Mouse (Mus musculus): ENCODE data around the gene Gm5458. TPM values are rescaled to one million over a fixed set of nuclear protein-coding genes. Genes with fewer than 3 reads are reported as not detected.
"Not testable (repeated sequence)": the region's sequence is repeated elsewhere in the genome, so short reads cannot be mapped to it uniquely, and the experiment has no call there.

Gene Gm5458
- total RNA-seq (2014; rRNA removed) (not detected in 2 replicates), polyA plus RNA-seq (2012; rRNA removed) (not detected in 2 replicates)

DNA sequence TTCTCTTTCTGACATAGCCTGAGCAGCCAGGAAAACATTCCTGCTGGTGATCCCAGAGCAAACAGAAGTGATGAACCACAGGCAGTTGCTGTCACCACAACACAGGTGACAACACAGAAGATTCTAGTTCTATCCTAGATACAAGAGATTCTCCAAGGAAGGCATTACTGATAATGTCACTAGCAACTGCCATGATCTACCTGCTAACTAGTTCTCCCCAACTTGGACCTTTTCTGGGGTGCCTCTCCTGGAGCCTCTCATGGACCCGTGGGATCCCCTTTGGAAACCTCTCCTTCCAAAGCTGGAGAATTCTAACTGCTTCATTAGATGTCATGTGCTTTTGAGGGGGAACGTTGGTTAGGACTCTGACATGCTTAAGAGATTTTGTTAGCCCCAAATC is at the start of gene Gm5458:
Gm5458 (minus strand) TSS at position 101 of the 400 bp plus-strand sequence.
- H3K79me2 ChIP-seq (ENCODE audit: control insufficient read depth, insufficient read depth, low read length); DNase-seq (ENCODE audit: extremely low read depth, low read depth, low spot score); H3K27ac ChIP-seq (replicated peaks; ENCODE audit: insufficient read depth, low read depth, low read length); H3K4me1 ChIP-seq (ENCODE audit: control insufficient read depth, insufficient read depth, low read length); H3K9ac ChIP-seq (ENCODE audit: low read depth, low read length); H3K36me3 ChIP-seq (ENCODE audit: control insufficient read depth, insufficient read depth, low read length); H3K4me3 ChIP-seq (ENCODE audit: insufficient read depth, low read depth, low read length); H3K27me3 ChIP-seq (ENCODE audit: control insufficient read depth, insufficient read depth, low read length): not testable (repeated sequence)
- 76% methylated on average over 1 of the region's 2 CpGs for WGBS

DNA sequence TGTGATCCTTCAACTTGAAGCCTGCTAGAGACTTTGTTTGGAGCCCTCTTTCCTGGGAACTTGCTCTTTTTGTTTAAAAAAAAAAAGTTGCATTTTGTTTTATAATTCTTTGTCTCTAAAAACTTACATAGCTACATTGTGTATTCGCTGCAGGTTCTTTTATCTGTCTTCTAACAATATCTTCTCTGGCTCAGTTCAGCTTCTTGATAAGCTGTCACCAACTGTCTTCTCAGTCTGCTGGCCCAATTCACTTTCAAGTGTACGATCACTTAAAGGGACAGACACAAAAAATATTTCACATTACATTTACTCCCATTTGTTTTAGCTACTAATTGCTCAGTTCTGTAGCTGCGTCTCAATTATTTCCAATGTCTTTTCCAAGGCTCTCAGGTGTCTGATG is 43.9 kb upstream of the Gm5458 start:
- DNase-seq (ENCODE audit: extremely low read depth, low read depth, low spot score) = no peak
- Histone ChIP-seq H3K9ac (ENCODE audit: low read depth, low read length) (no peak overlapping the region), H3K36me3 (ENCODE audit: control insufficient read depth, insufficient read depth, low read length) (no peaks in the 10 kb centered on the region), H3K4me3 (ENCODE audit: insufficient read depth, low read depth, low read length) (no peak overlapping the region), H3K27me3 (ENCODE audit: control insufficient read depth, insufficient read depth, low read length) (no peaks in the 10 kb centered on the region), H3K27ac (replicated peaks; ENCODE audit: insufficient read depth, low read depth, low read length) (no peak overlapping the region), H3K4me1 (ENCODE audit: control insufficient read depth, insufficient read depth, low read length) (no peaks in the 10 kb centered on the region), H3K79me2 (ENCODE audit: control insufficient read depth, insufficient read depth, low read length) (no peaks in the 10 kb centered on the region)
- WGBS = 79% methylated on average over 3 of the region's 3 CpGs
- TF ChIP-seq CTCF (IDR thresholded peaks at IDR 0.05; ENCODE audit: low read depth, low read length) (no peak), POLR2A (IDR thresholded peaks at IDR 0.05; ENCODE audit: extremely low read depth, insufficient read depth, low read length) (no peak)

DNA sequence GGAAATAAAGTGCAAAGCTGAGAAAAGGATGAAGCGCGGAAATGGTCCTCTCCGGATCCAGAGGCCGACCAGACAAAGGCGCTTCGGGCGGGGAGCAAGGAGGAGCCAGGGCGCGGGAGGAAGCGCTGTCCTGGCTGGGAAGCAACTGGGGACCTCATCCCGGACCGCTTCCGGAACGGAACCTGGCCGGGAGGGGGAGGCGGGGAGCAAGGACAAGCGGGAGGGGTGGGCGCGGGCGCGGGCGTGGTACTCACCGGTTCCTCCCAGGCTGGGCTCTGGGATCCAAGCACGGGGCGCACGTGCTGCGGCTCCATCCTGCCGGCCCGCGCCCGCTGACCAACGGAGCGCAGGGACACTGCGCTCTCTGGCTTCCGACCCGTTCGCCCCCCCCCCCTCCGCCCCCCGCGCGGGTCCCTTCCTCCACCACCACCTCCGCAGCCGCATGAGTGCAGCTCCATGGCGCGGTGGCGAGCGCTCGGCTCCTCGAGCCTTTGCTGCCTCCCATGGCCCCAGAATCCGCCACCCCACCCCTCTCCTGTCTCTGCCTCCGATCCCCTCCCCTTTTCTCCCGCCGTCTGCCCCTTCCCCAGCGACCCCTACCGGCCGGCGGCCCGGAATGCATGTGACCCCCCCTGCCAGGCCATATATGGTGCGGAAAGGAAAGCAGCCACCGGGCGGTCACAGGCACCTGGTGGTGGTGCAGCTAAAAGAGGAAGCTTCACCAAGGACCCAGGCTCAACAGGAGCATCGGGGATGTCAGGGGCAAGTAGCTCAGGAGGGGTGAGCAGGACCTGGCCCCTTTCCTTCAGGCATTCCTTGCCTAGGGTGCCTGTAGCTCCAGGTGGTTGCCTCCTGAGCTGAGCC is 17.3 kb downstream of the Gm5458 start, which contains the start of gene Gm2237:
Gm2237 (minus strand) TSS at position 332 of the 864 bp plus-strand sequence.
- H3K4me1 ChIP-seq (ENCODE audit: control insufficient read depth, insufficient read depth, low read length); H3K9ac ChIP-seq (ENCODE audit: low read depth, low read length); H3K27ac ChIP-seq (replicated peaks; ENCODE audit: insufficient read depth, low read depth, low read length); H3K27me3 ChIP-seq (ENCODE audit: control insufficient read depth, insufficient read depth, low read length); H3K79me2 ChIP-seq (ENCODE audit: control insufficient read depth, insufficient read depth, low read length); DNase-seq (ENCODE audit: extremely low read depth, low read depth, low spot score); H3K36me3 ChIP-seq (ENCODE audit: control insufficient read depth, insufficient read depth, low read length): not testable (repeated sequence)
- WGBS = 1% methylated on average over 30 of the region's 62 CpGs
- H3K4me3 ChIP-seq (ENCODE audit: insufficient read depth, low read depth, low read length) = peak within 1 kb of the TSS; percentile 41; the same call in 1 of the 2 replicates

DNA sequence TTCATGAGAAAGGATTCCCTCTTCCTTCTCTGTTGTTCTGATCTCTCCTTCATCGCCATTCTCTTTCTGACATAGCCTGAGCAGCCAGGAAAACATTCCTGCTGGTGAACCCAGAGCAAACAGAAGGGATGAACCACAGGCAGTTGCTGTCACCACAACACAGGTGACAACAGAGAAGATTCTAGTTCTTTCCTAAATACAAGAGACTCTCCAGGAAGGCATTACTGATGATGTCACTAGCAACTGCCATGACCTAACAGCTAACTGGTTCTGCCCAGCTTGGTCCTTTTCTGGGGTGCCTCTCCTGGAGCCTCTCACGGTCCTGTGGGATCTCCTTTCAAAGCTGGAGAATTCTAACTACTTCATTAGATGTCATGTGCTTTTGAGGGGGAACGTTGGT is 52.5 kb downstream of the Gm5458 start, which contains the start of gene Gm2244:
Gm2244 (minus strand) TSS at position 101 of the 400 bp plus-strand sequence.
- H3K9ac ChIP-seq (ENCODE audit: low read depth, low read length); H3K4me3 ChIP-seq (ENCODE audit: insufficient read depth, low read depth, low read length); H3K79me2 ChIP-seq (ENCODE audit: control insufficient read depth, insufficient read depth, low read length); H3K27me3 ChIP-seq (ENCODE audit: control insufficient read depth, insufficient read depth, low read length); H3K4me1 ChIP-seq (ENCODE audit: control insufficient read depth, insufficient read depth, low read length); DNase-seq (ENCODE audit: extremely low read depth, low read depth, low spot score); H3K27ac ChIP-seq (replicated peaks; ENCODE audit: insufficient read depth, low read depth, low read length); H3K36me3 ChIP-seq (ENCODE audit: control insufficient read depth, insufficient read depth, low read length): not testable (repeated sequence)
- 86% methylated on average over 1 of the region's 3 CpGs for WGBS

Other genes with a start within 250 kb of the Gm5458 start
- 0.37 and 4.6 TPM in 2 replicates for gene Gm21738, start 183.7 kb downstream of the Gm5458 start, total RNA-seq (2014; rRNA removed)
- not detected in 2 replicates for gene Gm21738, start 183.7 kb downstream of the Gm5458 start, polyA plus RNA-seq (2012; rRNA removed)
- gene Gm2244, start 52.6 kb downstream of the Gm5458 start, total RNA-seq (2014; rRNA removed) = not detected in 2 replicates
- not detected in 2 replicates for gene Gm2244, start 52.6 kb downstream of the Gm5458 start, polyA plus RNA-seq (2012; rRNA removed)
- 0.07 TPM in 1 of 2 replicates, not detected in the other for gene Gm2237, start 17.4 kb downstream of the Gm5458 start, total RNA-seq (2014; rRNA removed)
- not detected in 2 replicates for gene Gm2237, start 17.4 kb downstream of the Gm5458 start, polyA plus RNA-seq (2012; rRNA removed)
- 2.3 and 6.2 TPM in 2 replicates for gene Nid2, start 148.7 kb upstream of the Gm5458 start, total RNA-seq (2014; rRNA removed)
- gene Nid2, start 148.7 kb upstream of the Gm5458 start, polyA plus RNA-seq (2012; rRNA removed) = 5.9 and 6.0 TPM in 2 replicates
- 82.1 and 87.2 TPM in 2 replicates for gene Rtraf, start 221.2 kb upstream of the Gm5458 start, total RNA-seq (2014; rRNA removed)
- gene Rtraf, start 221.2 kb upstream of the Gm5458 start, polyA plus RNA-seq (2012; rRNA removed) = 15.9 and 21.8 TPM in 2 replicates

All from liver, adult 2 months (tissue).